Mouse (Mus musculus) urinary bladder, postnatal 14 days (tissue): ENCODE data around the gene Tmem81.

Source experiments
- DNase-seq: peaks from one replicate; pipeline ENCODE4 v3.0.0; 2021; ENCODE audit warnings: low spot score

The Tmem81 gene

DNA sequence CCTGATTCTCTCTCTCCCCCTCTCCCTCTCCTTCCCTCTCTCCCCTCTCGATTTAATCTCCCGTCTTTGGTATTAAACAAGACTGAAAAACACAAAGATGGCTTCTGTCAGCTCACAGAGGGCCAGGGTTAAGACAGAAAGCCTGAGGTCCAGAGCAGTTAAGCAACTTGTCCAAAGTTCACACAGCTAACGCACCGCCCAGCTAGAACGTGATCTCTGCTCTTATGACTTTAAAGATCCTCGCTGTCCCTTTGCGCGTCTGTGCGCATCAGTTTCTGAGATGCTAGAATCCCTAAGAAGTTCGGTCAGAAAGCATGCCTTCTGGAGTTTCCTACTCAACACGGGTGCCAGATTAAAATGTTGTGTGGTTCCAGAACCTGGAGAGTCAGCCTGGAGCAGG, 13.7 kb downstream of the Tmem81 start:
- DNase-seq, result no peak

- peak; percentile 65 for DNase-seq
Measured at GRCm38 (mm10) chr1:132520764-132521163, 14.7 kb downstream of the Tmem81 start.

- no peak for DNase-seq
Measured at GRCm38 (mm10) chr1:132523048-132523447, 17.0 kb downstream of the Tmem81 start.

DNA sequence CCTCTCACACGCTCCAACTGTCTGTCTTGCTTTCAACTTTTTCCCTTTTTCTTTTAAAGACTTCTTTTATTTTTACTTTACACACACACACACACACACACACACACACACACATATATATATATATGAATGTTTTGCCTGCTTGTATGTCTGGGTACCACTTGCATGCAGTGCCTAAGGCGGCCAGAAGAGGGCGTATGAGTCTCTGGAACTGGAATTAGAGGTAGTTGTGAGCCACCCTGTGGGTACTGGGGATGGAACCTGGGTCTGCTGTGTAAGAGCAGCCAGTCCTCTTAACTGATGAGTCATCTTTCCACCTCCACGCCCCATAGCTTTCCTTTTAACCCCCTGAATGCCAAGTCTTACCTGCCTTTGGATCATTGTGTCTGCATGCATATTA, 17.9 kb downstream of the Tmem81 start:
- no peak for DNase-seq

- peak; percentile 73 for DNase-seq
Measured at GRCm38 (mm10) chr1:132525832-132526231, 19.8 kb downstream of the Tmem81 start.

GRCm38 (mm10) chr1:132528071-132528470, 22.0 kb downstream of the Tmem81 start:
- no peak for DNase-seq

GRCm38 (mm10) chr1:132528647-132529334, 22.8 kb downstream of the Tmem81 start:
- DNase-seq, result no peak

GRCm38 (mm10) chr1:132530631-132531191, 24.7 kb downstream of the Tmem81 start:
- no peak for DNase-seq

DNA sequence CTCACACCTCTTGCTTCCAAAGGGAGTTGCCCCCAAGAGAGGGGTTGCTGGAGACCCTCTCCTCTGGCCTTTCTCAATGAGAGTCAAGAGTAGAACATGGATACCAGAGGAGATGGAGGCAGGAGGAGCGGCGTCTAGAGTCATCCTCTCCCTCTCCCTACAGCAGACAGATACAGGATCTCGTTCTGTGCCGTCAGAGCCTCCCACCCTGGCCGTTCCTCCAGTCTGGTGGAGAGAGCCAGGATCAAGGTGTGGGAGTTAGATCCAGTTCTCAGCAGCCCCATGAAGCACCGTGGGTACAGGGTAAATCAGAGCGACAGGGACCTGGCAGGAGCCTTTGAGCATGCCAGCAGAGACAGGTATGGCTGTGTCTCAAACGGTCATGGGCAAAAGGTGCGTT, 26.5 kb downstream of the Tmem81 start:
- no peak for DNase-seq

DNA sequence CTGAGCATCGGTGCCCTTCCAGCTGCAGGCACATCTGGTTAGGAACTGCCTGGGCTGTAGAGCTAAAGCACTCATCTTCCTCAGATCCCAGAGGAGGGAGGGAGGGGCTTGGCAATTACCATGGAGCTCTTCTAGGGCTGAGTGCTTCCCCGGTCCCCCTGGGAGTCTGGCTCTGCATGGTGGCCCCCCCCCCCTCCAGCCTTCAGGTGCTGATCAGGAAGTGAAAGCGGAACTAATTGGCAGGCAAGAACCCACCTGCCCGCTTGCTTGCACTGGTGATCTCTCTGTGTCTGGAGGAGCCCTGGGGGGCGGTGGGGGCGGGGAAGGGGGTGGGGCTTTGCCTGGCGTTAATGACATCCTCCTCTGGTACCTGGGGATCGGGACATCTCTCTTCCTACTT, 27.8 kb downstream of the Tmem81 start:
- DNase-seq, result no peak

DNA sequence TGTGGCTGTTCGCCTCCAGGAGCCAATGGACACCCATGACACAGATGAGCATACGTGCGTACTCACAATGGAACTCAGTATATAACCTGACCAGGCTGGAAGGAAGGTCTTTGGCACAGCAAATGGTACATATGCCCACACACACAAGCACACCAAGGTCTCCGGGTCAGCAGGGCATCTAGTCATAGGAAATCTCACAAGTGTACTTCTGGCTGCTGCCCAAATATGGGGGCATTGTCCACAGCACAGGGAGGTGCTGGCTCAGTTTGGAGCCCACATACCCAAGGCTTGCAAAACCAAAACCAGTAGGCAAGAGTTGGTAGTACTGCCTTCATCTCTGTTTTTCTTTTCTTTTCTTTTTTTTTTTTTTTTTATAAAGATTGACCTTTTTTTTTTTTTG, 29.5 kb downstream of the Tmem81 start:
- DNase-seq, result no peak

DNA sequence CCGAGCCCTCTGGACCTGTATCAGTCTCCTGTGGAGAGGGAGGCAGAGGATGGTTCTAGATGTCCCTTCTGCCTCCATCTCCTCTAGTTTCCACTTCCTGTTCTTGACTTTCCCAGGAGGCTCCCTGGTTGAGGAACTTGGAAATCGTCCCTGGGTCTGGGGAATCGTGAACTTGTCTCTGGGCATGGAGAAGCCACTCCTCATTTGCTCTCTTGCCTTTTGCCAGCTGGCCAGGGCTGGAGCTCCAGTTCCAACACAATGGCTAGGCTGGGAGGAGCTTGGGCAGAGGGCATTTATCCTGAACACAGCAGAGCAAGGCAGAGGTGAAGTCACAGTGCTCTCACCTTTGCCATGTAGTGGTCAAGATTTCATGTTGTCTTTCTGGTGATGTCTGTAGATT, 30.4 kb downstream of the Tmem81 start:
- no peak for DNase-seq

DNA sequence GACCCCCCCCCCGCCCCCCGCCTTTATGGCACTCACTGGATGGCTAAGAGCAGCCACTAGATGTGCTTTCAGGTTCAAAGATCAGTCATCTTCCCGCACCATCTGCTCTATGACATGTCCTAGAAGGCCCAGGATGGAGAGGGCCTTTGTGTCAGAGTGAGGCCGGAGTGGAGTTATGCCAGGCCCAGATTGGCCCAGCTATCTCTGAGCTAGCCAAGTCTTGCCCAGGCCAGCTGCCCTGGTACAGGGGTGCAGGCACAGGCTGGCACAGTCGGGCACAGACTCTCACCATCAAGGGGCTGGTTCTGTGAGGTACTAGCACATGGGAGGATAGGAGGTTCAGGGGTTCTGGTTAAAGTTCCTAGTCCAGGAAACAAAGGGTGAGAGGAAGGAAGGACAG, 31.7 kb downstream of the Tmem81 start:
- DNase-seq, result no peak

- no peak for DNase-seq
Measured at GRCm38 (mm10) chr1:132540701-132541100, 34.7 kb downstream of the Tmem81 start.

DNA sequence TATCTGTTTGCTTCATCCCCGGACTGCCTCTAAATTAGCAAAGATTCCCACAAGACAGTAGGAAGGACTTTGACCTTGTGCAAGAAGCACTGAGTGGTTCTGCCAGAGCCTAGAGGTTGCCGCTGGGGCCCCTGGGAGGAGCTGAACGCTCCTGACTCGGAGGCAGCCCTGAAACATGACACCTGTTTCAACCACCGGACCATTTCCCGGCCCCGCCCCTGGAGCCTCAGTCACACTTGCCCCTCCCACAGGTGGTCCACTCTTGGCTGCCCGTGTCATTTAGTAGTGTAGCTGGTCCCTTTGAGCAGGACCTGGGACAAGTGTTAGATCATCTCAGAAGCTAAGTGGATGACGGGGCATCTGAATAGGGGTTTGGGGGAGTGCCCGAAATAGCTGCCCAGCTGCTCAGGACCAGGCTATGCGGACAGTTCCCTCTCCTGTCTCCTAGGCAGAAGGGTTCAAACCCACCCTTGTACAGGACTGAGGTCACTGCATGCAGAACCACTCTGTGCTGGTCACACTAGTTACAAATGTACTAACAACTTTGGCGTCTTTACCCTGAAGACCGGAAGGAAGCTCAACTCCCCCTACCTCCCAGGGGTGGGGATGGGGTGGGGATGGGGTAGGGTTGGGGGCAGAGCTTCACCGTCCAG, 35.3 kb downstream of the Tmem81 start:
- DNase-seq, result no peak

DNA sequence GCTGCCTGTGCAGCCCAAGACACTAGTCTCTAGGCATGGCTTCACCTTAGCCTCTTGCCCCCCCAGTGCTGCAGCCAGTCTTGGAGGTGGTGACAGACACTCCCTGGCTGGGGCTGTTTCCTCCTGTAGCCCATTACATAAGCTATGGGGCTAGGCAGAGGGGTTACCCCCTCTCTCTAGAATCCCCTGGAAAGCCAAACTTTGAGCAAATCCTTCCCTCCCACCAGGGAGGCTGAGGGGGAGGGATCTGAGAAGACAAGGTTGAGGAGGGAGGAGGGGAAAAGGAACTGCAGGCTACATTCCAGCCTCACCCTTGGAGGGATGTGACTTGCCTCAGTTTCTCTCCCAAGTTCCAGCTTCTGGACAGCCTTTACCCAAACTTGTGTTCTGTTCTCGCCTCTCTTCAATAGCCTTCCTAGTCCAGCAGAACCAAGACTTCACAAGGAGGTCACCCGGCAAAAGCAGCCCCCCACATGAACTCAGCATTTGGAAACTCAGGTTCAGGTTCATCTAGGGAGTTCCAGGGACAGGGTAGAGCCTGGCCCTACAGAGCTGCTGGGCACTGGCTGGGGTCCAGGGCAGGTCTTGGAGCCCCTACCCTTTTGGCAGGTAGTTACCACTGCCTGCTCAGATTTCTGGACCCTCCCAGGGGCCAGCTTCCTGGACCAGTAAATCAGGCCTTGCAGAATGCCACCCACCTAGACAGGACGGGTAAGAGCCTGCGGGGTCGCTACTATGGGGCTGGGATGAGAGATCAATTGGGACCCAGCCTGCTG, 36.0 kb downstream of the Tmem81 start:
- DNase-seq, result no peak

- no peak for DNase-seq
Measured at GRCm38 (mm10) chr1:132542762-132543306, 36.8 kb downstream of the Tmem81 start, which contains the start of gene Cntn2. Cntn2 (minus strand) TSS chr1:132543256.

DNA sequence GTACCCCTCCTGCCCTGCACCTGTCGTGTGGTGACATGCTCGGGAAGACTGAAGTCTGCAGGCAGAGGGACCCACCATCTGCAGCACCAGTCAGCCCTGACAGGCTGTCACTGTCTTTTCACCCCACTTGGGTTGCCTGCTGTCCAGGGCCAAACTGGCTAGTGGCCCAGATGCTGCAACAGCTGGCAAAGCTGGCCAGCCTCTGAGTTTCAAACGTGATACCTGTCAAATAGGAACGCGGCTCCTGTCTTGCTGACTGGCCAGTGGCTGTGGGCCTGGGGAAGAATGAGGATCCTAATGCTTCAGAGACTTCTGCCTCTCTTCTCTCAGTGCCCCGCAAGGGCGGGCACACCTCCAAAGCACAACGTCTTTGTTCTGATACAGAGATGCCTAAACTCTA, 37.8 kb downstream of the Tmem81 start:
- DNase-seq, result no peak

GRCm38 (mm10) chr1:132557901-132558631, 52.0 kb downstream of the Tmem81 start:
- peak; percentile 62 for DNase-seq
